Mouse (Mus musculus) forebrain, embryonic 10.5 days (tissue): ENCODE results near the gene Pla2g4b. TPM values are rescaled to one million over a fixed set of nuclear protein-coding genes. Genes with fewer than 3 reads are reported as not detected.

Source experiments
- DNase-seq: peaks from one replicate; pipeline ENCODE4 v3.0.0-alpha.2; 2017; ENCODE audit warnings: low spot score; ENCODE audit errors: extremely low spot score
- H3K27ac ChIP-seq: fragments of 300-500 bp; sonication (generic); 2 replicates; pipeline ENCODE4 v1.5.1; 2016; ENCODE audit warnings: mild to moderate bottlenecking
- H3K27me3 ChIP-seq: fragments of 300-500 bp; sonication (generic); 2 replicates; pipeline ENCODE4 v1.6.1; 2016; ENCODE audit warnings: mild to moderate bottlenecking; ENCODE audit not compliant: poor library complexity, severe bottlenecking
- H3K36me3 ChIP-seq: fragments of 300-500 bp; sonication (generic); replicated peaks from 2 replicates; pipeline ENCODE4 v1.6.1; 2016; ENCODE audit warnings: mild to moderate bottlenecking, moderate library complexity
- H3K4me1 ChIP-seq: fragments of 300-500 bp; sonication (generic); 2 replicates; pipeline ENCODE4 v1.6.1; 2016
- H3K4me3 ChIP-seq: fragments of 300-500 bp; sonication (generic); 2 replicates; pipeline ENCODE4 v1.5.1; 2016; ENCODE audit warnings: mild to moderate bottlenecking, moderate library complexity
- H3K9me3 ChIP-seq: fragments of 300-500 bp; sonication (generic); 2 replicates; pipeline ENCODE4 v1.6.1; 2016; ENCODE audit warnings: mild to moderate bottlenecking, moderate library complexity
- WGBS: fragments of 180-500 bp; shearing (Covaris S2); methylation state at CpG from one replicate; pipeline ENCODE4 v1.1.7; 2016; 5-methylcytosine and 5-hydroxymethylcytosine counted together
- polyA plus RNA-seq: library from polyadenylated mRNA; unstranded; fragments of >200 nt; fragmentation: Nextera tagmentation; extraction: Ambion mirVana; gene quantifications from 2 replicates; pipeline ENCODE4 v1.2.1, GENCODE M21; 2016

Gene Pla2g4b
- polyA plus RNA-seq, 1 experiment from 2014 or later: 2.6 TPM

DNA sequence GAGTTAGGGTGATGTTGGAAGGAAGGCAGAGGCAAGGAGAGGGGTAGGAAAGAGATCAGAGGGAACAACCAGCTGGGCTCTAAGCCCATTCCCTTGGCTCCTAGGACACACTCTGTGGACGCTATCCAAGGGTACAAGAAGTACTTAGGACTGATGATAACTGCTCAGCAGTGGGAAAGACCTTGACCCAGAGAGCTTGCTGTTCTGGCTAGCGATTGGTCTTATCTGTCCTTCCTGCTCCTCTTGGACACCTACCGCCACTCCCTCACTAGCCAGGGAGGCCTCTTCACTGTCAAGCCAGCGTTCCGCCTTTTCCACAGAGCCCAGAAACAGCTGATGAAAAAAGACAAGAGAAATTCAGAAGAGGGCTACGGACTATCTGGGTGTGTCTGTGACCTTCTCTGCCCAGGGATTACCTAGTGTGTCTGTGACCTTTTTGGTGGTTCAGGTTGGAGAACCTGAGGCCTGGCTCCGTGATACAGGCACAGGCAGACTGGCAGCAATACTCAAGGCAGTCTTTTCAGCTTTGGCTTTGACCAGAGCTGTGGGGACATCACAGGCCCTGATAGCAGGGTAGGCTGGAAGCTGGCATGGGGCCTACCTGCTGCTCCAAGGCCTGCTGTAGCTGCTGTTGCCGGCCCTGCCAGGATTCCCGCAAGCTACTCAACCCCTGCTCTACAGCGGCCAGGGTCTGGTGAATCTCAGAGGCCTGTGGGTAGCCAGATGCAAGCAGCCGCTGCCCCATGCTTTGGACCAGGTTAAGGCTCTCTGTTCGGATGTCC lies 21.7 kb downstream of the Pla2g4b start:
- peaks cover 8% of the 10 kb centered on the region for H3K4me1 ChIP-seq
- WGBS: 91% methylated on average over 12 of the region's 12 CpGs
- no peak for DNase-seq
- H3K27ac ChIP-seq: no peak overlapping the region
- H3K4me3 ChIP-seq: no peak overlapping the region
- H3K36me3 ChIP-seq: no peaks in the 10 kb centered on the region
- H3K27me3 ChIP-seq: no peaks in the 10 kb centered on the region
- no peaks in the 10 kb centered on the region for H3K9me3 ChIP-seq

DNA sequence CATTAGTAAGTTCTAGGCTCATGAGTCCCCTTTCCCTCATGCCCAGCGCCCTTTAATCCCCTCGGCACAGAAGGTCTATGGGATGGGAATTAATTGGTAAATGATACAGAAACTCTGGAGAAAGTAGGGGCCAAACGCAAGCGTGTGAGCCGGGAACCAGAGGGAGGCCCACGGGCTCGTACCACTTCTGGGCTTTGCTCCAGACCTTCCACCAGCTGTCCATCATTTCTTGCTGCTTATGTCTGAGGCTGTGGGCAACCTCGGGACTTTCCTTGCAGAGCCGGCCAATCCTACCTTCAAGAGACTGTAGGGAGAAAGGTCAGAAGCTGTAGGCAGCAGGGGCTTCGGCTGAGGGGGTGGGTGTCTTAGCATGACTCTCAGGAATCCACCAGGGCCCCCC lies 22.7 kb downstream of the Pla2g4b start:
- Histone ChIP-seq H3K27ac (no peak overlapping the region), H3K27me3 (no peaks in the 10 kb centered on the region), H3K4me1 (peaks cover 18% of the 10 kb centered on the region), H3K9me3 (no peaks in the 10 kb centered on the region), H3K36me3 (no peaks in the 10 kb centered on the region), H3K4me3 (no peak overlapping the region)
- DNase-seq: no peak
- 89% methylated on average over 10 of the region's 10 CpGs for WGBS

DNA sequence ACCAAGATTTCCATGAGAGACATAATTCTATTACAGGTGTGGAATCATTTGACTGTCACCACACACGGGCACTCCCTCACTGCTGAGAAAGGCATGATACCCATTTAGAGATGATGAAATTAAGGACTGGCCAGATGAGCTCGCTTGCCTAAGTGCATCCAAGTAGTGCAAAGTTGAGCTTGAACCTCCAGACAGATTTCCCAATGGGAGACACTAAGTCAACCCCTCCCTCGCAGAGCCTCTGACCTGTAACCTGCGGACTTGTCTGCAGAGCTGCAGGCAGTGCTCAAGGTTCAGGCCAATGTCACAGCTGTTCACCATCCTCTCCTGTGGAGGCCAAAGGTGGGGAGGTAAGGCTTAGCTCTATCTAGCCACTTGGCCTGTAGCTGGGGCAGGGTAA lies 25.6 kb downstream of the Pla2g4b start:
- WGBS: 86% methylated on average over 4 of the region's 4 CpGs

DNA sequence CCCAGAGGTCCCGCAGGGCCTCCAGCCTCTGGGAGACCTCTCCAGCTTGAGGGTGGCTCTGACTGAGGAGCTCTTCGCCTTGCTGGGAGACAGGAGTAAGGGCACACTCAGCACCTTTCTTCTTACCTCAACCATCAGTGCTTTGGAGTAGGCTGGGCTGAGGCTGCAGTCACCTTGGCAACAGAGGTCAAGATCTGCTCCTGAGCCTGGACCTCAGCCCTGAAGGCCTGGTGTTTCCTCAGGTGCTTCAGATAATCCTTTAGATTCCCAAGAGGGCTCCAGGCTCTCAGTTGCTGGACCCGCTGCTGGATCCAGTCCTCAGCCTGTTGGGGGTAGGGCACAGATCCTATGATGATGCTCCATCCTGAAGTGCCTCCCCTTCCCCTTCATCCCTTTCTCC lies 26.2 kb downstream of the Pla2g4b start:
- H3K27me3 ChIP-seq: no peaks in the 10 kb centered on the region
- no peak overlapping the region for H3K27ac ChIP-seq
- WGBS: 78% methylated on average over 3 of the region's 3 CpGs
- no peak for DNase-seq
- H3K4me3 ChIP-seq: no peak overlapping the region
- no peaks in the 10 kb centered on the region for H3K9me3 ChIP-seq
- H3K4me1 ChIP-seq: peaks cover 21% of the 10 kb centered on the region
- H3K36me3 ChIP-seq: no peaks in the 10 kb centered on the region

More for the DNA sequence above, 25.6 kb downstream of the Pla2g4b start:
- Histone ChIP-seq H3K36me3 (no peaks in the 10 kb centered on the region), H3K4me3 (no peak overlapping the region), H3K27me3 (no peaks in the 10 kb centered on the region), H3K4me1 (peaks cover 21% of the 10 kb centered on the region), H3K27ac (no peak overlapping the region), H3K9me3 (no peaks in the 10 kb centered on the region)
- DNase-seq: no peak

DNA sequence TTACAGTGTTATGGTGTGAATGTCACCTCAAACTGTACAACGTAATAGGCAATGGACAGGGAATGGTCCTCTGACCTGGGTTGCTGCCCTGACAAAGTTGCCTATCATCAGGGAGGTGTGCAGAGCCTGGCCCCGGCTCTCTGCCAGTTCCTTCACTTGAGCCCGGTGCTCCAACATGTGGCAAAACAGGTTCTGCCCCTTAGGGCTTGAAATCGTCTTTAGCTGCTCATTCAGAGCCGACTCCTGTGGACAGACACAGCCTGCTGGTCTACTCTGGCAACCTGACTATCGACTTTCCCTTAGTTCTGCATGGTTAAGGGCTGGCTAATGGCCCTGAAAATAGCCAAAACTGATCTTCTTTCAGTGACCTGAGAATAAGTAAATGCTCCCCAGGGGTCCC lies 27.0 kb downstream of the Pla2g4b start:
- Histone ChIP-seq H3K4me1 (peaks cover 21% of the 10 kb centered on the region), H3K27ac (no peak overlapping the region), H3K4me3 (no peak overlapping the region), H3K36me3 (no peaks in the 10 kb centered on the region), H3K9me3 (no peaks in the 10 kb centered on the region), H3K27me3 (no peaks in the 10 kb centered on the region)
- DNase-seq: no peak
- 71% methylated on average over 6 of the region's 6 CpGs for WGBS

DNA sequence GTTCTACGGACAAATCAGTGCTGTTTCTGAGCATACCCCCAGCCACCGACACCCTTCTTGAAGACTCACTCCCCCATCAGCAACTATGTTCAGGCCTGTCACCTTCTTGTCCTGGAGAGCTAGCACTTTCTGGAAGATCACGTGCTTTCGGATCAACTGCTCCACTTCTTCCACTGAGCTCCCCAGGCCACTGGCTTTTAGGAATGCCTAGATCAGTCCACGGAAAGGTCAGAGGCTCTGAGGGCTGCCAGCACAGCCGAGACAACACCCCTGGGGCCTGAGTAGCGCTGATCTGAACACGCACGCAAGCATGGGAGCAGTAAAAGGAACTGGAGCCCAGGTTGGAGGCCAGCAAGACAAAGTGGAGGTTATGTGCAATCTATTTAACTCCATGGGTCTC lies 27.4 kb downstream of the Pla2g4b start:
- no peak for DNase-seq
- Histone ChIP-seq H3K27ac (no peak overlapping the region), H3K4me1 (peaks cover 21% of the 10 kb centered on the region), H3K9me3 (no peaks in the 10 kb centered on the region), H3K27me3 (no peaks in the 10 kb centered on the region), H3K36me3 (no peaks in the 10 kb centered on the region), H3K4me3 (no peak overlapping the region)
- 77% methylated on average over 9 of the region's 9 CpGs for WGBS

DNA sequence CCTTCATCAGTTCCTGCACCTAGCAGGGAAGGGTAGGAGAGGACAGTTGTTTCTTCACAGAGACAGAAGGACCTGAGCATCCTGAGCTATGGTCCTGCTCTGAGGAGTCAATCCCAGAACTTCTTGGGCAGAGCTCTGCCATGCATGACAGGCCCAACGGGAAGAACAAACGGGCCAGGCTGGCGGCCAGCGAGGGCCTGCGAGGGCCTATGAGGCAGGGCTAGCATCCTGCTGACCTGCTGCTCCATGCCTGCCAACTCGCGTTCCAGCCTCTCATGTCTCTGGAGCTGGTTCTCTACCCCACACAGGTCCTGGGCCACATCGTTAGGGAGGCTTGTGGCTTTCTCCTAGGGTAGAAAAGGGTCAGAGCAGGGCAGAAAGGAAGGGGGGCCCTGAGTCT lies 29.0 kb downstream of the Pla2g4b start:
- 90% methylated on average over 8 of the region's 8 CpGs for WGBS
- DNase-seq: no peak
- H3K9me3 ChIP-seq: no peaks in the 10 kb centered on the region
- no peaks in the 10 kb centered on the region for H3K36me3 ChIP-seq
- no peaks in the 10 kb centered on the region for H3K27me3 ChIP-seq
- no peak overlapping the region for H3K4me3 ChIP-seq
- H3K4me1 ChIP-seq: peaks cover 22% of the 10 kb centered on the region
- H3K27ac ChIP-seq: no peak overlapping the region

DNA sequence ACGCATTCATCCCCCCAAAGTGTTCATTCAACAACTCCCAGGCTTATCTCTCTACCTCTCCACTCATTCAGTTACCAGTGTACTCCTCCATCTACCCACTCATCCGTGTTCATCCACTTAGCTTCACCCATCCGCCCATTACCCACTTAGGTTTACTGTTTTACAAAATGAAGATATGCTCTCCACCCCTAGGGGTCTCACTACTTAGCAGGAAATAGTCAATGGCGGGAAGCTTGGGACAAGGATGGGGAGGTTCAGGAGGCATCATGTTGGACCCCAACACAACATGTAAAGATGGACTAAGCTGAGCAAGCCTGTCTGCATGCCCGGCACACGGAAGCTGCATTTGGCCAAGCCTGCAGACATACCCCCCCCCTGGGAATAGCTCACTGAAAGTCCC lies 31.4 kb downstream of the Pla2g4b start:
- Histone ChIP-seq H3K36me3 (no peaks in the 10 kb centered on the region), H3K4me3 (no peak overlapping the region), H3K27me3 (peaks cover 3% of the 10 kb centered on the region), H3K27ac (no peak overlapping the region), H3K4me1 (peaks cover 33% of the 10 kb centered on the region), H3K9me3 (no peaks in the 10 kb centered on the region)
- 87% methylated on average over 6 of the region's 6 CpGs for WGBS
- DNase-seq: no peak

DNA sequence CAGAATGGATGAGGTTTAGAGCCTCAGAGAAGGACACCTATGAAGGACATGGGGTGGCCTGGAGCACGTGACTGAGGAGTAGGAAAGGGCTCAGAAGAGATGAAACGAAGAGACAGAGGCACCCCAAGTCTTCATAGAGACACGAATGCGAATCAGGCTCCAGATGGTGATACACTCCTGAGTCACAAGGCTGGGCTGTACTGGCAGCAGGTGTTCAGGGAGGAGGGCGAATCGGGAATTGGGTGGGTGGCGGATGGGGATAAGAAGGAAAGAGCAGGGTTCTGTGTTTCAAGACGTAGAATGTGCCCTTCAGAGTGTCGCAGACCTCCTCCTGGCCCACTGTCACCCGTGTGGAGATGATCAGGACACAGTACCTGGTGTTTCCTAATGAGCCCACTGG lies 32.0 kb downstream of the Pla2g4b start:
- Histone ChIP-seq H3K36me3 (no peaks in the 10 kb centered on the region), H3K27me3 (peaks cover 7% of the 10 kb centered on the region), H3K4me1 (peaks cover 27% of the 10 kb centered on the region), H3K4me3 (no peak overlapping the region), H3K9me3 (no peaks in the 10 kb centered on the region), H3K27ac (no peak overlapping the region)
- no peak for DNase-seq
- 90% methylated on average over 10 of the region's 10 CpGs for WGBS

DNA sequence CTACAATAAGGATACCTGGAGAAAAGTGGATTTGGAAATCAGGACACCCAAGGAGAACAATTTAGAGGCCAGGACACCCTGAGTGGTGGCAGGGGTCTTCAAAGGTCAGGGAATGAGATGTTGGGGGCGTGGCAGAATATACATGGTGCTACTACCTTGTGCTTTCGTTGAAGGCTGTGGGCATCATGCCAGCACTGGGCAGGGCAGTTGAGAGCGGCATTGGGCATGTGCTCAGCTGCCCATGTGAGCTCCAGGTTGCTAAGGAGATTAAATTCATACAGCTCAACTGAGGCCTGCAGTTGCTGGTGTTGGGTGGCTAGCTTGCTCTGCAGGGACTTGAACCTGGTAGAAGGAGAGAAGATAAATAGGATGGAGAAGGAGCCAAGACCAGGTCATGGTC lies 33.0 kb downstream of the Pla2g4b start:
- WGBS: 87% methylated on average over 3 of the region's 3 CpGs
- Histone ChIP-seq H3K4me1 (peaks cover 17% of the 10 kb centered on the region), H3K4me3 (no peak overlapping the region), H3K27me3 (peaks cover 7% of the 10 kb centered on the region), H3K36me3 (no peaks in the 10 kb centered on the region), H3K9me3 (no peaks in the 10 kb centered on the region), H3K27ac (no peak overlapping the region)
- no peak for DNase-seq

DNA sequence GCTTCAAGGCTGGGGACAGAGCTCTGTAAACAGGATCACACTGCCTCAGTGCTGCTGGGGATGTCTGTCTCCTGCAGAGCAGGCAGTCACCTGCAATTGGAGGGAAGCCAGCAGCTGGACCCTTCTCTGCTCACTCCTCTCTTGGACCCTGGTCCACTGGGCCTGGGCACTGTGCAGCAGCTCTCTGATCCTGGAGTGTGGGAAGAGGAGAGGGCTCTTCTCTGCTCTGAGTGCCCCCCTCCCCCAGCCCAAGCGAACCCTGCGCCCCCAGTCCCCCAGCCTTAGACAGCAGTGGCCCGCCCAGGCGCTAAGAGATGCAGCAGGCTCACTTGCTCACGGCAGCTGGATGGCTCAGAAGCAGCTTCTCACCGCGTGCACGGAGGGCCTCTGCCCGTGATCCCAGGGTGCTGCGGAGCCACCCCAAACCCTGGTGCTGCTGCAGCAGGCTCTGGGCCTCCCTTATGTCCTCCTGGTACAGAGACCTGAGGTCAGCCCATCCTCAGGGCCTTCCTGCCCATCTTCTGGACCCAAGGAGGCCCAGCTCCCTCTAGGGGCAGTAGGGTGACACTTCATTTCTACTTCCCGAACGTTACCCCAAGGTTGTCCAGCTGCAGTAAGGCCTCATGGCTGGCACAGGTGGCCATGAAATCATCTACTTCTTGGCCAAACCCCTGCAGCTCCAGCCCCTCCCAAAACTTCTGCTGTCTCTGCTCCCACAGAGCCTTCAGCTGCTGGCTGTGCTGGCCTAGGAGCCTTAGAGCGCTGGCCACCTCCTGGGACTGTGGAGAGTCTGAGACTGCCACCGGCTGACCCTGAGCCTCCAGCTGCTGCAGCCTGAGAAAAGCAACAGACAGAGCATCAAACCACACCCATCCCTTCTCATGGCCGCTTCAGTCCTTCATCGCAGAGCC lies 35.6 kb downstream of the Pla2g4b start:
- Histone ChIP-seq H3K27me3 (peaks cover 14% of the 10 kb centered on the region), H3K9me3 (no peaks in the 10 kb centered on the region), H3K27ac (peak overlapping the region; percentile 69; the same call in 1 of the 2 replicates), H3K4me1 (peaks cover 17% of the 10 kb centered on the region), H3K36me3 (no peaks in the 10 kb centered on the region), H3K4me3 (no peak overlapping the region)
- DNase-seq: peak; percentile 31
- 36% methylated on average over 16 of the region's 16 CpGs for WGBS

DNA sequence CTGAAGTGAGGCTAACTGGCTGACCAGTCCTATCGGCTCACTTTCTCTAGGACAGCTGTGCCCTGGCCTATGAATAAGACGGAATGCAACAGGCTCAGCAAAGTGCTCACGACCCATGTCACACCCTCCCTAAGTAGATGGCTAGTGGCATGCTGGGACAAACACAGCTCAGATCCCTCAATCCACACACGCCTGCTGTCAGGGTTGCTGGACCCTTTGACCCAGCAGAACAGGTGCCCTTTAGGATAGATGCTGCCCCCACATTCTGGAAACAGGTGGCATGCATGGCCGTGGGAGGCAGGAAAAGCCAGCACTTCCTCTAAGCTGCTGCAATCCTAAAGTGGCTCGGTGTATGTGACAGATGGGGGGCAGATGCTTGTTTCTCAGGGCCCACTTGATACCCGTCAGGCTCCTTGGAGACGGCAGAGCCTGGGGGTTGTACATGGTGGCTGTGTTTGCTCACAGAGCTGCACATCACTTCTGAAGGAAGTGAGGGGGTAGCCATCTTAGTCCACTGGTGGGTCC lies 36.3 kb downstream of the Pla2g4b start:
- WGBS: 79% methylated on average over 8 of the region's 8 CpGs
- H3K27me3 ChIP-seq: peaks cover 21% of the 10 kb centered on the region
- no peak for DNase-seq

DNA sequence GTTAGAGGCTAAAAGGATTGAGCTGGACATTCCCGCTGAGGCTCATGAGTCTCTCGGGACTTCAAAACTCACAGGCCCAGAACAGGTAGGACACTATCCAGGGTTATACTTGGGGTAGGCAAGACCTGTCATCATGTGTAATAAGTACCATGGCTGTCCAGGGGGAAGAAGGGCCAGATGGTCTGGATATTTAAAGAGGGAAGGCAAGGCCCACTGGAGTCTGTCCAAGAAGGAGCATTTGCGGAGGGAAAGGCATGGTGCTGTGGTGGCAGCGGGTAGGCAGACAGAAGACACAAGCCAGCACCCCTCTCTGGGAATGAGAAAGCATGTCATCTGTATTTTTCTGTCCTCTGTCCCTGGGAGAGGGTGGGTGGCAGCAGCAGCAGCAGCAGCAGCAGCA lies 40.9 kb downstream of the Pla2g4b start:
- Histone ChIP-seq H3K9me3 (no peaks in the 10 kb centered on the region), H3K27ac (no peak overlapping the region), H3K27me3 (peaks cover 65% of the 10 kb centered on the region), H3K4me1 (peaks cover 17% of the 10 kb centered on the region), H3K4me3 (no peak overlapping the region), H3K36me3 (no peaks in the 10 kb centered on the region)
- no peak for DNase-seq
- WGBS: 95% methylated on average over 4 of the region's 4 CpGs

More for the DNA sequence above, 36.3 kb downstream of the Pla2g4b start:
- no peak overlapping the region for H3K27ac ChIP-seq
- no peaks in the 10 kb centered on the region for H3K9me3 ChIP-seq
- no peaks in the 10 kb centered on the region for H3K36me3 ChIP-seq
- H3K4me3 ChIP-seq: no peak overlapping the region
- H3K4me1 ChIP-seq: peaks cover 17% of the 10 kb centered on the region
